Mouse (Mus musculus) T-helper 2 cell (primary cell): ENCODE measurements around the gene Slc25a28.

Experiments used
- in situ Hi-C: fragments of 300-600 bp; cut with MboI, MseI; formaldehyde crosslinking; loops from one replicate; pipeline ENCODE4 v1.15.1; 2025; ENCODE audit warnings: high pct_unique_total_duplicates

The Slc25a28 gene

GRCm38 (mm10) chr19:43645508-43645907 lies 29.2 kb downstream of the Slc25a28 start:
- in situ Hi-C loops, result loop anchor here (10.0 kb wide), 1 partner anchor 541 kb away; no protein-coding TSS in a partner anchor

GRCm38 (mm10) chr19:43642843-43643242 lies 31.8 kb downstream of the Slc25a28 start:
- in situ Hi-C loops, result loop anchor here (10.0 kb wide), 1 partner anchor 538 kb away; no protein-coding TSS in a partner anchor

DNA sequence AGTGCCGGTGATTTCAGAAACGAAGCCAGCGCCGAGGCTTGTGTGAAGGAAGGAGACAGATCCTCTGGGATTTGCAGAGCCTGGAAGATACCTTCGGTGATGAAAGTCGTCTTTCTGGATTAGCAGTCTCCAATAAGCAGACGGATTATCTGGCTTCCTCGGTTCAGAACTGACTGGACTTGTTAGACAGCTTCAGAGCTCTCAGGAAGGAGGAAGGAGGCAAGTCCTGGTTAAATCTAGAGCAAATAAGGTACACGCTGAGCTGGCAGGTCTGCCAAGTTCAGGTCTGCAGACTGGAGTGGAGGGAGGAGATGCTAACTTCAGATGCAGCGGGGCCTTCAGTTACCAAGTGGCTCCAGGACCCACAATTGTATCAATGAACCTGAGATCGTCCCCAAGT lies 32.8 kb downstream of the Slc25a28 start:
- in situ Hi-C loops, result loop anchor here (10.0 kb wide), 1 partner anchor 537 kb away; no protein-coding TSS in a partner anchor

DNA sequence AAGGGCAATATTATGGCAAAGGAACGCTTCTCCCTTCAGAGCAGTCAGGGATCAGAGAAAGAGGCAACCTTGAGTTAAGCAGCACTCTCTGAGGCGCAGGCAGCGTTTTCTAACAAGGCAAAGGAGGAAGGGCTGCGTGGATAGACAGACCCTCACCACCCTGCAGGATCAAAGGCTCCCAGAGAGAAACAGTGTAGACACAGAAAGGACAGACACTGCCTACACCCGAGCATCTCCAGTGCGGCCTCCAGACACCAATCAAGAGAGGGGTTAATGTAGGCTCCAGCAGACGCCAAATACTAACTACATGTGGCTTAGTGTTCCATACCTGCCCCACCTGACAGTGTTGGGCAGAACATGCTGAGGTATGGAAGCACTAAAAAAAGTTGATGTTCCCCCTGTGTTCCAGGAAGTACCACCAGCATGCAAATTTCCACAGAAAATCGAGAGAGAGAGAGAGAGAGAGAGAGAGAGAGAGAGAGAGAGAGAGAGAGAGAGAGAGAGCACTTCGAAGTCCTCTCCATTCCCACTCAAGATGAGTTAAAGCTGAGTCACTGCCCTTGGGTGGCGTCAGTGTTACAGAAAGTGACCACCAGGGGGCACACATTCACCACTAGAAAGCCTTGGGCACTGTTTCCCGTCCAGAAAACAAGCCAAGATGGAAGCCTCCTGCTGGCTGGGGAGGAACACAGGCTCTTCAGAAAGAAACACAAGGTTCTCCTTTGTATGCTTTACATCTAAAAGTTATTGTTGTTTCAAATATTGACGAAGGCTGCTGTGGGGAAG lies 44.0 kb downstream of the Slc25a28 start:
- in situ Hi-C loops, result no loop called here

DNA sequence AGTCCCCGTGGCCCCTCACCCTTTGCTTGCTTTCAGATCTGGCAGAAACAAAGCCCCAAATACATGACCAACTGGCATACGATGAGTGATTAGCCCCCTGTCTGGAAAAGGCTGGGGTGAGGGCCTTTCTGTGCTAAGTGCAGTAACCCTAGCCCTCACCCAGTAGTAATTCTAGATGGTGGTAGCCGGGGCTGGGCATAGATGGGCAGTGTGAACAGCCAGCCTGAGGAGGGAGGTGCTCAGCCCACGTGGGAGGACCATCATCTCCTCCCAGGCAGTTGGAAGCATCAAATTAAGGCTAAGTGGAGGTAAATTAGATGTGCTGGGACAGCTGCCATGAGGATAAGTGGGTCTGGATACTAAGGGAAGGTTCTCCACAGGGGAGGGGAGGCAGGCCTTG lies 45.6 kb downstream of the Slc25a28 start:
- in situ Hi-C loops, result loop anchor here (5.0 kb wide), 1 partner anchor 137 kb away; no protein-coding TSS in a partner anchor

DNA sequence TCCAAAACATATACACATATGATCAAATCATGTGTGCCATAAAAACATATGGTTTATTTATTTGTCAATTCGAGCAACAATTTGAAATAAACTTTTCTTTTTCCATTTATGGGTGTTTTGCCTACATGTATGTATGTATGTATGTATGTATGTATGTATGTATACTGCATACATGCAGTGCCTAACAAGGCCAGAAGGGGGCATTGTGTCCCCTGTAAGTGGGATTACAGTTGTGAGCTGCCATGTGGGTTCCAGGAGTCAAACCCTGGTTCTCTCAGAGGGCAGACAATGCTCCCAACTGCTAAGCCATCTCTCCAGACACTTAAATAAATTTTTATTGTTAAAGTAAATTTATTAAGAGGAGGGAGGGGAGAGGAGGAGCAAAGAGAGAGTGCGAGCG lies 47.3 kb downstream of the Slc25a28 start:
- in situ Hi-C loops, result loop anchor here (5.0 kb wide), 1 partner anchor 135 kb away; no protein-coding TSS in a partner anchor

DNA sequence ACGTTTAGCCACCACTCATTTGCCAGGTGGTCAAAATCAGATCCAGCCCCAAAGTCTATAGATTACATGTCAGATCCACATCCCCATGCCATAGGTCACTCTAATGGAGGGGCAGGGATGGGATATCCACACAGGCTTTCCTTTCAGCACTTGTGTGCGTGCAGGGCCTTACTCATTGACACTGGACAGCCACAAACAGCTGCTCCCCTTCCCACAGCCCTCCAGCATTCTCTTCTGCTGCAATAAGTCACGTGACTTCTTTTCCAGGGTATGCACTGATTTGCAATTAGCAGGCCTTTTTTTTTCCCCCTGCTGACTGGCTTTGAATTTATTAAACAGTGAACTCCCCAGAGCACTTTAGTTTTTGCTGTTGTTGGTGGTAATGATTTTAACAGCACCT lies 48.5 kb downstream of the Slc25a28 start:
- in situ Hi-C loops, result loop anchor here (5.0 kb wide), 1 partner anchor 134 kb away; no protein-coding TSS in a partner anchor

DNA sequence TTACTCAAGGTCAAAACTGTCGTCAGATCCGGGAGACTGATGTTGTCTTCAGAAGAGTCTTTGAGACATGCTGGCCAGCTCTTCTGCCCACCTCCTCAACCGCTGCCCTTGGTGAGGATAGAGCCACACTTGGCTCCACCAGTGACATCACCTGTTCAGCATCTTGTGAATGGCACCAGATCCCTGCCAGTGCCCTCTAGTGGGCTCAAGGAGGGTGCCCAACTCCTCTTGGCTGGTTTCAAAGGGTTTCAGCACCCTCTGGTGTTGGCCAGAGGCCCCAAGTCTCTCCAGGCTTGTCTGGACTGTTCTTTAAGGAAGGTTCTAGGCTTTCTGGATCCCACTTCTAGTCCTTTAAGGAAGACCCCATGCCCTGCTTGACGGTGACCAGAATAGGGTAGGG lies 50.8 kb downstream of the Slc25a28 start:
- in situ Hi-C loops, result loop anchor here (5.0 kb wide), 2 partner anchors 33 to 42 kb away; no protein-coding TSS in a partner anchor

- in situ Hi-C loops, result loop anchor here (5.0 kb wide), 2 partner anchors 37 to 38 kb away; no protein-coding TSS in a partner anchor
Measured at GRCm38 (mm10) chr19:43619916-43620479, 54.7 kb downstream of the Slc25a28 start.

- in situ Hi-C loops, result no loop called here
Measured at GRCm38 (mm10) chr19:43618505-43619030, 56.1 kb downstream of the Slc25a28 start.

DNA sequence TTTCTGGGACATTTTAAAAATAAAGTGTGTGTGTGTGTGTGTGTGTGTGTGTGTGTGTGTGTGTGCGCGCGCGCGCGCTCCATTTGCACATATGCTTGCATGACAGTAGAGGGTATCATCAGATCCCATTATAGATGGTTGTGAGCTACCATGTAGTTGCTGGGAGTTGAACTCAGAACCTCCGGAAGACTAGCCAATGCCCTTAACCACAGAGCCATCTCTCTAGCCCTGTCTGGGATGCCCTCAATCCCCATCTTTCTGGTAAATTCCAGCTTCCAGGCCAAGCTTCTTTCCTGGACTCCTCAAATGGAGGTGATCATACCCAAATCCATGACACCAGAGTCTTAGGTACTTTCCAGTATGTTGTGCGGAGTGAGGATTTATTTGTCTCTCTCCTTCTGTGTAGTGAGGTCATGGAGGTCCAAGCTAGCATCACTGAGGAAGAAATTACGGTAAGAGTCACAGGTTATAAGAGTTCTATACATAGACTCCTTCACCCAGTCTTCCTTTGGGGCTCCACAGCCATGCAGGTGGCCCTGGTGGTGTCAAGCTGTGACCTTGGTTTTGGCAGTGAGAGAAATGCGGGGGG lies 56.8 kb downstream of the Slc25a28 start:
- in situ Hi-C loops, result no loop called here

GRCm38 (mm10) chr19:43616889-43617288 lies 57.8 kb downstream of the Slc25a28 start:
- in situ Hi-C loops, result no loop called here

DNA sequence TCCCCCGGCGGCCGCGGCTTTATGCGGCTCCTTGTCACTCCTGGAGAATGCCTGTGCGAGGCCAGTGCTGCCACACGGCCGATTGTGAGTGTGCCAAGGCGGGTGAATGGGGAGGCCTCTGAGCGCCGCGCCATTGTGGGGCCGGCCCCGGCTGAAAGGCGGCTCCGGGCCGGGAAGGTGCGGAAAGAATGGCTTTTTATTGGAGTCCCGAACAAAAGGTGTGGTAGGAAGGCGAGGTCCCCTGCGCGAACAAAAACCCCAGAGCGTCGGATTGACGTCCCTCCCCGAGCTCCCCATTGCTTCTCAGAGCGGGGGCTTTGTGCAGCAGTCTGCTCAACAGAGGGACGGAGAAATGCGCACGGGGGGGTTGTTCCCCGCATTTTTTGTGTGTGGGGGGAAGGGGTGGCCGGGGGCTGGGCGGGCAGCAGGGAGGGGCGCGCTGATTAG lies 58.2 kb downstream of the Slc25a28 start:
- in situ Hi-C loops, result no loop called here

- in situ Hi-C loops, result no loop called here
Measured at GRCm38 (mm10) chr19:43615571-43616414, 58.9 kb downstream of the Slc25a28 start.

- in situ Hi-C loops, result no loop called here
Measured at GRCm38 (mm10) chr19:43615074-43615445, 59.6 kb downstream of the Slc25a28 start.

GRCm38 (mm10) chr19:43614341-43615073 lies 60.2 kb downstream of the Slc25a28 start:
- in situ Hi-C loops, result no loop called here
